Mouse (Mus musculus) kidney, embryonic 16.5 days (tissue): ENCODE data around the gene Fth1. TPM values are rescaled to one million over a fixed set of nuclear protein-coding genes. Genes with fewer than 3 reads are reported as not detected.

Experiments
- ATAC-seq: fragments of 200-750 bp; cut with Nextera tagmentation; 2 replicates; pipeline ENCODE4 v1.8.0; 2017; ENCODE audit warnings: moderate TSS enrichment; ENCODE audit not compliant: low FRiP score, low TSS enrichment
- H3K27ac ChIP-seq: fragments of 300-500 bp; sonication (generic); 2 replicates; pipeline ENCODE4 v1.5.1; 2014; ENCODE audit warnings: low read length
- H3K27me3 ChIP-seq: fragments of 300-500 bp; sonication (generic); 2 replicates; pipeline ENCODE4 v1.6.1; 2014; ENCODE audit warnings: low read length, control low read depth, mixed read lengths; ENCODE audit not compliant: insufficient read depth
- H3K36me3 ChIP-seq: fragments of 300-500 bp; sonication (generic); 2 replicates; pipeline ENCODE4 v1.6.1; 2014; ENCODE audit warnings: low read length, control low read depth, mixed read lengths; ENCODE audit not compliant: insufficient read depth
- H3K4me1 ChIP-seq: fragments of 300-500 bp; sonication (generic); 2 replicates; pipeline ENCODE4 v1.6.1; 2014; ENCODE audit warnings: low read length, control low read depth, mixed read lengths; ENCODE audit not compliant: insufficient read depth
- H3K4me2 ChIP-seq: fragments of 300-500 bp; sonication (generic); replicated peaks from 2 replicates; pipeline ENCODE4 v1.6.1; 2014; ENCODE audit warnings: low read depth, low read length
- H3K4me3 ChIP-seq: fragments of 300-500 bp; sonication (generic); 2 replicates; pipeline ENCODE4 v1.5.1; 2014; ENCODE audit warnings: mild to moderate bottlenecking, low read length
- H3K9ac ChIP-seq: fragments of 300-500 bp; sonication (generic); replicated peaks from 2 replicates; pipeline ENCODE4 v1.6.1; 2014; ENCODE audit warnings: low read length
- H3K9me3 ChIP-seq: fragments of 300-500 bp; sonication (generic); 2 replicates; pipeline ENCODE4 v1.6.1; 2016; ENCODE audit warnings: low read length, control low read depth
- WGBS: fragments of 180-500 bp; shearing (Covaris S2); extraction: QIAGEN DNeasy Blood & Tissue Kit; methylation state at CpG from one replicate; pipeline ENCODE4 v1.1.7; 2014; 5-methylcytosine and 5-hydroxymethylcytosine counted together
- polyA plus RNA-seq: library from polyadenylated mRNA; unstranded; fragments of >200 nt; fragmentation: Nextera tagmentation; extraction: Ambion mirVana; gene quantifications from 2 replicates; pipeline ENCODE4 v1.2.1, GENCODE M21; 2015

Fth1 gene
- polyA plus RNA-seq, 1 experiment from 2014 or later = 1,651 TPM

DNA sequence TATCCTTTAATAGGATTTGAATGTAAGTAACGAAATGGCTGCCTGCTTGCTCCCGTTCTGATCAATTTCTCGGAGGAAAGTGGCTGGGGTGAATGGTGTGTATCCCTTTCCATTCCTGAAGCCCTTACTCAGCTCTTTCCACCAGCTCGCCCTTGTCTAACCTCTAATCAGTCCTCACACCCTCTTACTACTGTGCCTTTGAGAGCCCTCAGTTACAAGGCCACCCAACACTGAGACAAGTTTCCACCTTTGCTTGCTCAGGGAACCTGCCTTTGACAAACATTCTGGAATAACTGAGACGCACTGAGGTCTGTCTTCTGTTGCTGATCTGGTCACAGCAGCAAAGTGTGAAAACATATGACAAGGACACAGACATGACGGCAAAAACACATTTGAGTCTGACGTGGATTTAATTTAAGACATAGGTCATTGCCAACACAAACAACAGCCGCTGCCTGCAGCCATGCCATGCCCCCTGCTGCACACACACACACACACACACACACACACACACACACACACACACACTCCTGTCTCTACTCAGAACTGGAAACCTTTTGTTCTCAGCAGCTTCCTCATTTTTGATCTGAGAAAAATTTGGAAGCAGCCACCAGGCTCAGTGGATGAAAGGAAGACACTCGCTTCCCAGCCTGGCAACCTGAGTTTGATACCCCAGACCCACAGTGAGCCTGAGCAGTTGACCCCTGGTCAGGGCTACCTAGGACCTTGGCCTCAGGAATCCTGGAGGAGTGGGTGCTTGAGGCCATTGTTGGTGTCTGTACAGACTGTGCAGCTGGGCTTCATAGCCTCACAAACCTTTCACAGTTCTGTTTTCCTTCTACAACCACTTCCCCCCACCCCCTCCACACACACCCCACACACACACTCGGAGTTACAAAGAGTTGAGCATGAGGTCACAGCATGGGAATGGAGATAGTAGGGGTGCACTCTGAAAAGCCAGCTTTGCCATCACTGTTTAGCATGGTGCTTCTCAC lies 37.6 kb upstream of the Fth1 start:
- H3K36me3 ChIP-seq = no peaks in the 10 kb centered on the region
- peak; percentile 60; the same call in 1 of the 2 replicates for ATAC-seq
- H3K4me1 ChIP-seq = peaks cover 14% of the 10 kb centered on the region
- H3K9me3 ChIP-seq = no peaks in the 10 kb centered on the region
- no peaks in the 10 kb centered on the region for H3K27me3 ChIP-seq
- H3K9ac ChIP-seq = no peak overlapping the region
- H3K4me3 ChIP-seq = no peak overlapping the region
- H3K4me2 ChIP-seq = no peak overlapping the region
- WGBS = 42% methylated on average over 10 of the region's 10 CpGs
- no peak overlapping the region for H3K27ac ChIP-seq

DNA sequence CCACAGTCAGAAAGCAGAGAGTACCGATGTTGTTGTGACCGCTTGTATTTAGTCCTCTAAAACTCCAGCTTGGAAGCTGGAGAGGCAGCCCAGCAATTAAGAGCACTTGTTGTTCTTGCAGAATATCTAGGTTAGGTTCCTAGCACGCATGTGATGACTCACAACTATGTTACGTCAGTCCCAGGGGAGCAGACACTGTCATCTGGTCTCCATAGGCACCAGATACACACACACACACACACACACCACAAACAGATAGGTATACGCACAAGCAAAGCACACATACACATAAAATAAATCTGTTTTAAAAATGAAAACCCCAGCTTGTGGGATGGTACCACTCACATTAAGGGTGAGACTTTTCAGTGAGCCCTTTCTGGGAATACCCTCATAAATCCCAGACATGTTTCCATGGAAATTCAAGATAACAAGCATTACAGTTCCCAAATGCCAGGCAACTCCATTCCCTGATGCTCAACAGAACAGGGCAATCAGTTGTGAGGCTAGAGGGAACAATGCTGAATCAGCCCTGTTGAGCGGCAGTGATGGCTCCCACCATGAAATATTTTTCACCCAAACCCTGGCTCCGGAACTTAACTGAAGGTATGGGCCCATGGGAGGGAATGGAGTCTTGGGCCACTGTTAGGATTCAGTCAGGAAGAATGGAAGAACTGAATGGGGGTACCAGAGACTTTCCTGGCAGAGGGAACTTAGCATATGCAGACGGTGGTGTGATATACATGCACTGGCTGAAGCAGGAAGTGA lies 34.4 kb upstream of the Fth1 start:
- WGBS = 88% methylated on average over 8 of the region's 8 CpGs
- peaks cover 14% of the 10 kb centered on the region for H3K4me1 ChIP-seq
- no peak for ATAC-seq

DNA sequence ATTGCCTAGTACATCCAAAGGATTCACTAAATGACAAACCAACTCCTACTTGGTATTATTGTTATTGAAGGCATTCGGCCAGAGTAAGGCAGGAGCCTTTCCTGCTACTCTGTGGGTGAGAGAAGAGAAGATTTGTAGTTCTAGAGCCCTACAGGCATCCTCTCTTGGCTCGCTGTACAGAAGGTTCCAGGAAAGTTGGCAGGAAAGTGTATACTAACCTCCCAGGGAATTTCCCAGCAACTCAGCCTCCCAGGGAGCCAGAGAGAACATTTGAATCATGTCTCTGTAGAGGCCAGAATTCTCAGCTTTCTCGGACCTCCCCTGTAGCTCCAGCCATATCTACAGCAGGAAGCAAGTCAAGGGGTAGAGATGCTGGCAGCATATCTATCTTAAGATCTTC lies 33.4 kb upstream of the Fth1 start:
- H3K4me1 ChIP-seq = peaks cover 11% of the 10 kb centered on the region
- no peak overlapping the region for H3K27ac ChIP-seq
- H3K4me3 ChIP-seq = no peak overlapping the region
- H3K27me3 ChIP-seq = no peaks in the 10 kb centered on the region
- no peaks in the 10 kb centered on the region for H3K36me3 ChIP-seq
- 61% methylated on average over 3 of the region's 3 CpGs for WGBS
- H3K4me2 ChIP-seq = no peak overlapping the region
- no peak overlapping the region for H3K9ac ChIP-seq
- peaks cover 2% of the 10 kb centered on the region; the same call in 1 of the 2 replicates for H3K9me3 ChIP-seq
- no peak for ATAC-seq

More for the DNA sequence above, 34.4 kb upstream of the Fth1 start:
- H3K9me3 ChIP-seq = peaks cover 2% of the 10 kb centered on the region; the same call in 1 of the 2 replicates
- no peak overlapping the region for H3K4me3 ChIP-seq
- H3K27me3 ChIP-seq = no peaks in the 10 kb centered on the region
- no peak overlapping the region for H3K4me2 ChIP-seq
- H3K36me3 ChIP-seq = no peaks in the 10 kb centered on the region
- H3K27ac ChIP-seq = no peak overlapping the region
- no peak overlapping the region for H3K9ac ChIP-seq

DNA sequence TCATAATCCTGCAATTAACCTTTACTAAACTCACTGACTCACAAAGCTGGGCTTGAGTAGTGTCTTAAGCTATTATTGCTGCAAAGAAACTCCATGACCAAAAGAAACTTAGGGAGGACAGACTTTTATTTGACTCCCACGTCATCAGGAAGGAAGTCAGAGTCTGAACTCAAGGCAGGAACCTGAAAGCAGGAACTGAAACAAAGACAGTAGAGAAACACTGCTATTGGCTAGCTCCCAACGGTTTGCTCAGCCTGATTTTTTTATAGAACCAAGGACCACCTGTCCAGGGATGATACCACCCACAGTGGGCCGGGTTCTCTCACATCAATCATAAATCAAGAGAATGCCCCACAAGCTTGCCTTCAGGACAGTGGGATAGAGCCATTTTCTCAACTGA lies 28.0 kb upstream of the Fth1 start:
- H3K4me3 ChIP-seq = no peak overlapping the region
- 67% methylated on average over 3 of the region's 3 CpGs for WGBS
- no peak for ATAC-seq
- H3K27me3 ChIP-seq = no peaks in the 10 kb centered on the region
- no peak overlapping the region for H3K4me2 ChIP-seq
- H3K27ac ChIP-seq = no peak overlapping the region
- peaks cover 11% of the 10 kb centered on the region for H3K4me1 ChIP-seq
- peaks cover 11% of the 10 kb centered on the region for H3K9me3 ChIP-seq
- H3K9ac ChIP-seq = no peak overlapping the region
- H3K36me3 ChIP-seq = no peaks in the 10 kb centered on the region

DNA sequence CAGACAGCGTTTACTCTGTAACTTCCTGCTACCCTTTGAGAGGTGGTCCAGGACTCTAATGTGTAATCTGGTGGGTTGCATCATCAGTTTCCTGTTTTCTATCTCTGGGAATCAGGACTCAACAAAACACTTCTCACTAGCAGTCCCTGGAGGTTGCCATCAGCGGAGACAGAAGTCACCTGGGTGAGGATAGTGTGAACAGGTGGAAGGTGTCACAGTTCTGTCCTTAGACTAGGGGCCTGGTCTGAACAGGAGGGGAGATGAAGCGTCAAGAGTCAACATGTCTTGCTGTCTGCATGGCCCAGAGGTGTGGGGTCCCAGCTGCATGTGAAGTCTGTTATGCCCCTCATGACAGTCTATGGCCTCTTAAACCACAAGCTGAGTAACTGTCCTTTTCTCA lies 27.5 kb upstream of the Fth1 start:
- 88% methylated on average over 3 of the region's 3 CpGs for WGBS
- H3K4me3 ChIP-seq = no peak overlapping the region
- peaks cover 11% of the 10 kb centered on the region for H3K4me1 ChIP-seq
- H3K9ac ChIP-seq = no peak overlapping the region
- H3K27me3 ChIP-seq = no peaks in the 10 kb centered on the region
- H3K9me3 ChIP-seq = peaks cover 11% of the 10 kb centered on the region
- H3K4me2 ChIP-seq = no peak overlapping the region
- no peak for ATAC-seq
- no peak overlapping the region for H3K27ac ChIP-seq
- H3K36me3 ChIP-seq = no peaks in the 10 kb centered on the region

DNA sequence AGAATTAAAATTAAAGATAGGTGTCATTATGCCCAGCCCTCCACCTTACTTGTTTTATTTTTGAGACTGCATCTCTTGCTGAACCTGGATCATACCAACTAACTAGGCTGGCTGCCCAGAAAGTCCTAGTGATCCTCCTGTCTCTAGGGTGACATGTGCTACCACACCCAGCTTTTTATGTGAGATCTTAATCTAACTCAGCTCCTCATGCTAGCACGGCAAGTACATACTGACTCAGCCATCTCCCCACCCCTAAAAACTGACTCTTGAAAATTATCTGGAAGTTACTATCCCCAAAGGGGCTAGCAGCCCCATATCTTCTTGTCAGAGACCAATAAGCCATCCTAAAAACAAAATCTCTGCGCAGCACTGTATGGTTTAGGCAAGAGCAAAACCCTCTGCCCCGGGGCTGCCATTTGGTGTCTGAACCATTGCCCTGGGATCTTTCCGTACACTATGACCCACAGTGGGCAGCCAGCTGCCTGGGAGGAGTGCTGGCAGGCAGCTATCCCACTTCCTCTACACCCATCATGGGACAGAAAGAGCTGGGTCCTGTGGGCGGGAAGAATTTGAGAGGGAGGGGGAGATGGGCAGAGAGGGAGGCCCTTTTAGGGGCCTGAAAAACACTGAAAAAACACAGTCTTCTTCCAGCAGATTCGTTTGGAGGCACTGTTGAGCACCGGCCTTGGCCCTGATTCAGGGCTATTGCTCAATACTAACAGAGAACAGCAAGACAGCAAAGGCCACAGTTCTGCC lies 26.2 kb upstream of the Fth1 start:
- ATAC-seq = peak; percentile 89
- Histone ChIP-seq H3K4me1 (peaks cover 11% of the 10 kb centered on the region), H3K27ac (peak overlapping the region; percentile 86), H3K36me3 (no peaks in the 10 kb centered on the region), H3K4me3 (no peak overlapping the region), H3K9ac (peak overlapping the region; percentile 46), H3K9me3 (peaks cover 11% of the 10 kb centered on the region), H3K27me3 (no peaks in the 10 kb centered on the region), H3K4me2 (peak overlapping the region; percentile 34; the same call in 1 of the 2 replicates)
- 21% methylated on average over 7 of the region's 7 CpGs for WGBS

DNA sequence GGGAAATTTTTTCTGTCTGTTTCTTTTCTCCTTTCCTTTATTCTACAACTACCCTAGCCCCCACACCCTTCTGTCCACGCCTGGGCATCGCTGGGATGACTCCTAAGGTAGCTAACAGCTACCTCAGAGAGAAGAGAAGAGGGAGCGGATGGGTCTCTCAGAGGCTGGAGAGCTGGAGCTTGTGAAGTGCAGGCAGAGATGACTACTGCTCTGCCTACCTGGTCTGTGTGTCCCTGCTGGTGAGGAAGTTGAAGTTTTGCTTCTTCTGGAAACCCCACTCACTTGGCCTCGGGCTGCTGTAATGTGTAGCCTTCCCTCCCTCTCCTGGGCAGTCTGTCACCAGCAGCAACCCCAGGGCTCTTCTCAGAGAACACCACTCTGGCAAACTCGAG lies 25.6 kb upstream of the Fth1 start:
- Histone ChIP-seq H3K4me2 (peak overlapping the region; percentile 34; the same call in 1 of the 2 replicates), H3K9ac (peak overlapping the region; percentile 46), H3K27ac (peak overlapping the region; percentile 83), H3K4me3 (no peak overlapping the region), H3K4me1 (peaks cover 11% of the 10 kb centered on the region), H3K9me3 (peaks cover 9% of the 10 kb centered on the region), H3K36me3 (no peaks in the 10 kb centered on the region), H3K27me3 (no peaks in the 10 kb centered on the region)
- WGBS = 41% methylated on average over 5 of the region's 5 CpGs
- peak; percentile 49; the same call in 1 of the 2 replicates for ATAC-seq

DNA sequence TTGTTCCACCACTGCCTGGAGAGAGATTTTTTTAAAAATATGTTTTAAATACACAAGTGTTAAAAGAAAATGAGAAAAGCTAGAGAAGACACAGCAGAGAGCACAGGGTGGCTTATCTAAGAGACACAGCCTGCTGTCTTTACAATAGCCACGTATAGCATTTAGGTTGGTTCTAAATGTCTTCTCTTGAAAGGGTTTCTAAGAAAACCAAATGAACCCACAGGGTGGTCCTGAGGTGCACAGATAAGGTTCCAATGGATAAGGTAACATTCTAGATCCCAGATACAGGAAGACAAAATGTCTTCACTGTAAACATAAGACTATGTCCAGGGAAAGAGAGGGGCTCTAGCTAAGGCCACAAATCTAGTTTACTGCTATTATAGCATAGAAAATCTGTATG lies 25.0 kb upstream of the Fth1 start:
- Histone ChIP-seq H3K9ac (no peak overlapping the region), H3K4me1 (peaks cover 11% of the 10 kb centered on the region), H3K4me3 (no peak overlapping the region), H3K27ac (0 out of 2 replicates have a peak overlapping the region, but pooled peaks have one; percentile 83), H3K4me2 (no peak overlapping the region), H3K36me3 (no peaks in the 10 kb centered on the region), H3K9me3 (peaks cover 8% of the 10 kb centered on the region; the same call in 1 of the 2 replicates), H3K27me3 (no peaks in the 10 kb centered on the region)
- WGBS = 84% methylated on average over 1 of the region's 1 CpGs
- no peak for ATAC-seq

DNA sequence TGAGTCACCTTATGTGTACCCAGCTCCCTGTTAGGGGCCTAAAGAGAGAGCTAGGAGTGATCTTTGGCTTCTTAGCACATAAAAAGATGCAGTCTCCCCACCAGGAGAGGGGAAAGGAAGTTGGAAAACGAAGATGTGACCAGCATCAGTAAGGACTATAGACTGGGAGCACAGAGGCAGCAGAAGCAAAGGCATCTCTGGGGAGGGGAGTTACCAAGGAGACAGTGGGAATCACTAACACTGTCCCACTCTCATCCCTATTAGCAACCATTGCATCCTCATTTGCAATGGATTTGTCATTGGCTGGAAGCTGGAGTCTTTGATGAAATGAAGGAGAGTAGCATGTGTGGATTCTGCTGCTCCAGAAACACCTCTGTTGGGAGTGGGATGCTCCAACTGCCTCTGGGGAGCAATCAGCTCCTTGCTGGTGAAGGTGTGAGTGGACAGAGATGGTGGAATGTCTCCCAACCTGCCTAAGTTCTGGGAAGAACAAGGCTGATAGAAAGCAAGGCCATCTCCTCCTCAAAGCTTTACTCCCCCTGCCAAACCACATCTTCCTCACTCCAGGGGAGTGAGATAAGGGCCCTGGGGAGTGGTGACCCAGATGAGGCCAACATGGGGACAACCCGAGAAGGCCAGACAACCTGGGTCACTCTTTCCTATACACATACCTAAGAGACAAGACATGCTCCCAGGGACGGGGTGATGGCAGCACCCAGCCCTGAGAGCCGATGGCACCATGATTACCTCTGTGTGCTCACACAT lies 23.6 kb upstream of the Fth1 start:
- no peak overlapping the region for H3K27ac ChIP-seq
- H3K4me1 ChIP-seq = peaks cover 11% of the 10 kb centered on the region
- no peaks in the 10 kb centered on the region for H3K36me3 ChIP-seq
- ATAC-seq = no peak
- H3K4me3 ChIP-seq = no peak overlapping the region
- no peak overlapping the region for H3K4me2 ChIP-seq
- H3K9me3 ChIP-seq = peaks cover 8% of the 10 kb centered on the region; the same call in 1 of the 2 replicates
- 79% methylated on average over 4 of the region's 4 CpGs for WGBS
- H3K27me3 ChIP-seq = no peaks in the 10 kb centered on the region
- no peak overlapping the region for H3K9ac ChIP-seq
